Mouse (Mus musculus): ENCODE results near the gene Calcb.

DNA sequence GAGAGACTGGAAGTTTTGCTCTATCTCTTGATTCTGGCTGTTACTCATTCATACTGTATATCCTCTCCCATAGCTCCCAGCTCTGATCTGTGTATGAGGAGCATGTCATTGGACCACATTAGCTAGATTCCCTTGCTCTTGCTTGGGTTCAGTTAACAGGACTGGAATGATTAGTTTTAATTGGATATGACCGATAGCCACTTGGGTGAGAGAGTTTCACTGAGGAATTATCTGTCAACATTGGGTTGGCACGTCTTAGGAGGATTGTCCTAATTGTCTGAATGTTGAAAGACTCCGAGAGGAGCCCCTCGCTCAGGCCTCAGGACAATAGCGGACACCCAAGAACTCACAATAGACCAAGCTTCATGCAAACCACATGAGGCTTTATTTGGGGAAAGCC, 17.8 kb downstream of the Calcb start:
- TF ChIP-seq POLR2A (IDR thresholded peaks at IDR 0.05; ENCODE audit: control insufficient read depth, extremely low read depth, insufficient read depth, low read length, poor library complexity) (no peak), CTCF (IDR thresholded peaks at IDR 0.05; ENCODE audit: borderline replicate concordance, control insufficient read depth, extremely low read depth, insufficient read depth, low read length, poor library complexity) (no peak)
